Mouse (Mus musculus) Patski (cell line): Measurements from ENCODE around the gene Brcc3. TPM values are rescaled to one million over a fixed set of nuclear protein-coding genes. Genes with fewer than 3 reads are reported as not detected.
"Not testable (repeated sequence)": the region's sequence is repeated elsewhere in the genome, so short reads cannot be mapped to it uniquely, and the experiment has no call there.

ENCODE experiments used
- ATAC-seq: fragments of 100-300 bp; one replicate; pipeline ENCODE4 v1.8.0; 2021
- CTCF ChIA-PET: fragments of 350-600 bp; sonication (Branson Sonifier 250); formaldehyde crosslinking; loops from one replicate; lab custom pipeline; 2022; ENCODE audit warnings: inconsistent platforms; lab: Charles Lee
- POLR2A ChIA-PET: fragments of 350-600 bp; sonication (Branson Sonifier 250); formaldehyde crosslinking; loops from one replicate; lab custom pipeline; 2022; ENCODE audit warnings: antibody characterized with exemption, inconsistent platforms; lab: Charles Lee
- DNase-seq: peaks from one replicate; pipeline ENCODE4 v3.0.0-alpha.2; 2011; ENCODE audit warnings: low read depth, low spot score
- H3K27me3 ChIP-seq: fragments of 371-371 bp; one replicate; pipeline ENCODE4 v1.5.1; 2021
- CTCF ChIP-seq: fragments of 100-300 bp; IDR thresholded peaks from one replicate; pipeline ENCODE4 v1.5.1; 2021
- in situ Hi-C: fragments of 300-500 bp; cut with MboI; formaldehyde crosslinking; loops from 3 replicates; pipeline ENCODE4 v1.11.1; 2018; ENCODE audit warnings: low pct_unique_long_range_greater_than_20kb, mixed read lengths
- polyA plus RNA-seq: library from polyadenylated mRNA; unstranded; gene quantifications from one replicate; pipeline ENCODE4 v1.2.3, GENCODE M21; 2021

Brcc3 gene
- polyA plus RNA-seq, 1 experiment from 2014 or later = 36.9 TPM

DNA sequence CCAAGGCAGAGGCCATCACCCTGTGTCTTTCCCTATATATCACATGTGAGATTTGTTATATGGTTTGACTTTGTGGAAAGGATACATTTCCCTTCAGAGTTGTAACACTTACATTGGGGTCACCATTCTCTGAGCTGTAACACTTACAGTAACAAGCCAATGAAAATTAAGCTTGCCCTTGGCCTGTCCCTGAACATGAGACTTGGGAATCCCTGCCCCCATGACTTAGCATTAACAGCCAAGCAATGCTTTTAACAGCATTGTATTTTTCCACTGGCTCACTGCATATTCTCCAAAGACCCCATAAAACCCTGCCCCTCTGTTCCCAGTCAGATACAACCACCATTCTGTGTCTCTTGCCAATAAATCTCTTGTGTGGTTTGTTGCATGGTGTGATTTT, 13.1 kb upstream of the Brcc3 start:
- ChIA-PET CTCF (no interaction called here), POLR2A (no interaction called here)
- ATAC-seq = no peak
- DNase-seq = no peak
- in situ Hi-C loops = loop anchor here (25.0 kb wide), 1 partner anchor 966 kb away; the partner anchor contains the start of gene G6pdx
- H3K27me3 ChIP-seq = peaks cover 19% of the 10 kb centered on the region
- TF ChIP-seq CTCF = no peak

DNA sequence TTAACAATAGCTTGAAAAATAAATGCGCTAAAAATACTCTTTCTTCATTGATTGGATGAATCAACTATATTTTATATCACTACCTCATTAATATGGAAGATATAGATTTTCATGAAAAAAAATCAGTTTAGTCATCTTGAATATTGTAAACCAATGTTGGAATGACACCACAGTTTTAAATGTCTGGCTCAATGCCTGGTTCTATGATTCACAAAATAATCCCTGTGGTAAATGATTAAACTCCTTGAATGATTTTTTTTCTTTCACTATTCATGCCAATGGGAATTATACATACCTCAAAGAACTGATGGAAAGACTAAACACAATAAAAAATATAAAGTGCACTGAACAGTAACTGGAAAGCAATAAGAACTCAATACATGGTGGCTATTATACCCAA, 6.7 kb upstream of the Brcc3 start:
- TF ChIP-seq CTCF = no peak
- ChIA-PET POLR2A (no interaction called here), CTCF (no interaction called here)
- ATAC-seq (no peak), DNase-seq (peak; percentile 22)
- in situ Hi-C loops = loop anchor here (25.0 kb wide), 1 partner anchor 972 kb away; the partner anchor contains the start of gene G6pdx
- peaks cover 28% of the 10 kb centered on the region for H3K27me3 ChIP-seq

- POLR2A ChIA-PET = no interaction called here
These were observed 38.2 kb downstream of the Brcc3 start for GRCm38 (mm10) chrX:75454597-75454996.

DNA sequence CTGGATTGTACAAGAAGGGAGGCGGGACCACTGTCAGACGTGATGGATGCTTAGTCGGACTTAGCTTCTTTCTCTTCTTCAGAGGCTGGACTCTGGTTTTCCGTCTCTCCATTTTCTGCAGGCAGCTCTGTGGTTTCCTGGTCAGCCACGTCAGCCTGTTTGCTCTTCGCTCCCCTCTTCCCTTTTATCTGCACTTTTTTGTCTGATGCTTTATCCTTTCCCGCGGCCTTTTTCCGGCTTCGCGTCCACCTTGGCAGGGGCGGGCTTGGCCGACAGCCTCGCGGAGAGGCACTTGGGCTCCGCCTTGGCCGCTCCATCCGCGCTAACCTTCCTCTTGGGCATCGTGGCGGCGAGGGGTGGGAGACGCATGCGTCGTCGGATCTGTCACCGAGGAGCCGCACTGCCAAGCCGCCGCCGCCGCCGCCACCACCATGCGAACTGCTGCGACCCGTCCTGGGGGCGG, 58.8 kb downstream of the Brcc3 start:
- in situ Hi-C loops, CTCF ChIA-PET, POLR2A ChIA-PET, ATAC-seq, DNase-seq: not testable (repeated sequence)
- peaks cover 46% of the 10 kb centered on the region for H3K27me3 ChIP-seq

More at GRCm38 (mm10) chrX:75454597-75454996, 38.2 kb downstream of the Brcc3 start:
- in situ Hi-C loops = no loop called here
- CTCF ChIA-PET = no interaction called here
- ATAC-seq (no peak), DNase-seq (no peak)
- H3K27me3 ChIP-seq = peaks cover 42% of the 10 kb centered on the region
- TF ChIP-seq CTCF = no peak

DNA sequence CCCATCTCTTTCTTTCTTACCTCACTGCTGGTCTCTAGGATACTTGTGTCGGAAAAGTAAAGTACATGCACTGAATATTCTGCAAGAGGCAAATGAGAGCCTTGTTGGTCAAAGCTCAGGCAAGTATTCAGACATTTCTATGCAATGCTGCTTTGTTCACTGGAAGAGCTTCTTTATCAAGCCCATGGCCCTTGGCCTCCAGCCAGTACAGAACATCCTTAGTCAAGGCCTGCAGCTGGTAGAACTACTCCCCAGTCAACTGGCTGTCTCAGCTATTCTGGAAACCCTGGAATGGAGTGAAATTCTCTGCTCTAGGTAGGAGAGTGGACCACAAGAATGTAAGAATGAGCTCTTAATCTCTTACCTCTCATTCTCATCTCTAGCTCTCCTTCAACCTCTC, 73.5 kb downstream of the Brcc3 start:
- H3K27me3 ChIP-seq = peaks cover 43% of the 10 kb centered on the region
- POLR2A ChIA-PET = no interaction called here
- no peak for TF ChIP-seq CTCF
- CTCF ChIA-PET = no interaction called here
- in situ Hi-C loops = no loop called here
- ATAC-seq (no peak), DNase-seq (no peak)

Other genes starting within 250 kb of the Brcc3 start
- 131 TPM for gene Fundc2, start 34.2 kb upstream of the Brcc3 start, polyA plus RNA-seq
- gene F8, start 34.0 kb upstream of the Brcc3 start, polyA plus RNA-seq = 2.1 TPM
- 13.3 TPM for gene Cmc4, start within 50 bp of the Brcc3 start, polyA plus RNA-seq
- 5.3 TPM for gene Mtcp1, start within 50 bp of the Brcc3 start, polyA plus RNA-seq
- 78.2 TPM for gene Vbp1, start 97.7 kb downstream of the Brcc3 start, polyA plus RNA-seq
- gene Rab39b, start 161.6 kb downstream of the Brcc3 start, polyA plus RNA-seq = 0.36 TPM